Mouse (Mus musculus): ENCODE results near the gene Slc11a2. TPM values are rescaled to one million over a fixed set of nuclear protein-coding genes. Genes with fewer than 3 reads are reported as not detected.

Slc11a2 gene
- total and polyA plus RNA-seq, 3 experiments: 8.9 to 18.6 (median 13.0) TPM

DNA sequence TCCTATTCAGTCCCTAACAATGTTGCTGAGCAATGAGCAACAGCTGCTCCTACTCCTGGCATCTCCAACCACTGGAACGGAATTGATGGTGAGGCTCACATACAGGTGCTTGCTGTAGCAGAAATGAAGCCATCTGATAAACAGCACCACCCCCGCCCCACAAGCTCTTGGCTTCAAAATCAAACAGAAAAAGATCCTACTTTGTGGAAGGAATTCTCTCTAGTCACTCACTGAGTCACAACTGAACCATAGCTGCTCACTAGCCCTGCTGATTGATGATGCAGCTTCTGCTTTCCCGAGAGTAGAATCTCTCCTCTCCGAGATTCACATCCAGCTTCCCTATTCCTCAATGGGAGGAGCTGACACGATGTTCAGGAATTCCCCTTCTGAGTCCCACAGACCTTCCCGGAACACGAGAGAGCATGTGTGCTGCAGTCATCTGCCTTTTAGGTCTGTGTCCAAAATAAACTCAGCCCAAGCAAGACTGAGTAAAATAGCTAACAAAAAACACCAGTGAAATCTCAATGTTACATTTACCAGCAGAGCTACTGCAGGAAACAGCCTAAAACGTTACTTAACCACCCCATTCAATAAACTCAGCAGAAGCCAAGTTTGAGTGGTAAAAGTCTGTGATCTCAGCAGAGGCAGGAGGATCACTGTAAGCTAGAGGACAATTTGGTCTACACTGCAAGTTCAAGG lies 3.7 kb downstream of the Slc11a2 start:
- H3K4me2 ChIP-seq (ENCODE audit: insufficient read depth, low read depth, poor library complexity, severe bottlenecking): peak overlapping the region; percentile 60; the same call in 1 of the 2 replicates
- H3K4me1 ChIP-seq (ENCODE audit: control insufficient read depth in 1 of 2, insufficient read depth in 2 of 2): peaks cover 3 to 41% of the 10 kb centered on the region in 2 experiments; a peak in 3 of 4 replicates
- peak overlapping the region in 1 of 3 experiments; percentile 1 for H3K4me3 ChIP-seq (replicated peaks in 1 of 3; ENCODE audit: low read depth in 2 of 3, low read length in 2 of 3, poor library complexity in 1 of 3)
- H3K36me3 ChIP-seq (replicated peaks in 1 of 2; ENCODE audit: control insufficient read depth in 1 of 2, insufficient read depth in 1 of 2, low read length in 1 of 2): peaks cover 0 to 6% of the 10 kb centered on the region in 2 experiments
- peaks cover 30% of the 10 kb centered on the region for H3K27me3 ChIP-seq (replicated peaks)
- H3K9me3 ChIP-seq (replicated peaks; ENCODE audit: low read length): no peaks in the 10 kb centered on the region
- DNase-seq (ENCODE audit: extremely low read depth): no peak
- no peak for TF ChIP-seq BHLHE40 (IDR thresholded peaks at IDR 0.05; ENCODE audit: low read depth, low read length)
- TF ChIP-seq MXI1 (IDR thresholded peaks at IDR 0.05; ENCODE audit: low read depth, low read length): no peak
- TF ChIP-seq SIN3A (IDR thresholded peaks at IDR 0.05; ENCODE audit: low read length): 0 out of 2 replicates have a peak, but pooled peaks have one; percentile 17
- dilution Hi-C loops (cut with MboI; ENCODE audit: extremely low pct_ligation_motif_present, extremely low pct_unique_long_range_greater_than_20kb, low sequenced_read_pairs): no loop called here
- H3K79me2 ChIP-seq (replicated peaks; ENCODE audit: control insufficient read depth, extremely low read depth, insufficient read depth, poor library complexity, severe bottlenecking): no peaks in the 10 kb centered on the region
- in situ Hi-C loops (cut with MboI; ENCODE audit: low pct_ligation_motif_present, low pct_unique_long_range_greater_than_20kb, low sequenced_read_pairs): no loop called here
- H3K9ac ChIP-seq (ENCODE audit: insufficient read depth, low read depth): no peak overlapping the region
- no peak overlapping the region for H3K27ac ChIP-seq (ENCODE audit: insufficient read depth, low read depth)

DNA sequence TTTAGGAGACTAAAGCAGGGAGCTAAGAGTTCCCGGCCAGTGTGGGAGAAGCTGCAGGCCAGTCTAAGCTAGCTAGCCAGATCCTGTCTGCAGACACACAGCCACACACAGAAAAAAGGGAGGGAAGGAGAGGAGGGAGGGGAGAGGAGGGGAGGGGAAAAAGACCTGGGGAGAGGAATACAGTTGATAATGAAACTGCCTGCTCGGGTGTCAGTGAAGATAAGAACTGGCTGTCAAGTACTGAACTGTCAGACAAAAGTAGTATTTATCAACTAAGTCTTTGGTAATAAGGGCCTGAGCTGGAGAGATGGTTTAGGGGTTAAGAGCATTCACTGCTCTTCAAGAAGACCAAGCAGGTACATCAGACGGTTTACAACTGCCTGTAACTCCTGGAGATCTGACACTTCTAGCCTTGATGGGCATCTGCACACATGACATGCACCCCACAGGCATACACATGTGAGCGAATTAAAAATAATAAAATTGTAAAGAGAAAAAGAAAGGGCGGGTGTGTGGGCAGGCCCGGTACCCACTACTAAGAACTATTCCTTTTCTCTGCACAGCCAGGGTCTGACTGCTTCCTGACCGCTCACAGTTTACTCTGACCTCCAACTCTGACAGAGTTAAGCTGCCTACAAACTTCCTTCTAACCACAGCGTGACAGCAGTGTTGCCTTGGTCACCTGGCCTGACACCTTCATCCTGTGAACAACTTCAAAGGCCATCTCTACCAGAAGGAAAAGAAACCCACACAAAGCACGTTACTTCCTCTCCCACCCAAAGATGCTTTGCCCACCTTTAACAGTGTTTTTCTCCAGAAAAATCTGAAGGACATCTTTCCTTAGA lies 4.7 kb downstream of the Slc11a2 start:
- DNase-seq (ENCODE audit: extremely low read depth): no peak
- Histone ChIP-seq H3K4me3 (replicated peaks in 1 of 3; ENCODE audit: low read depth in 2 of 3, low read length in 2 of 3, poor library complexity in 1 of 3) (no peak overlapping the region), H3K36me3 (replicated peaks in 1 of 2; ENCODE audit: control insufficient read depth in 1 of 2, insufficient read depth in 1 of 2, low read length in 1 of 2) (peaks cover 0 to 10% of the 10 kb centered on the region in 2 experiments), H3K4me2 (ENCODE audit: insufficient read depth, low read depth, poor library complexity, severe bottlenecking) (no peak overlapping the region), H3K79me2 (replicated peaks; ENCODE audit: control insufficient read depth, extremely low read depth, insufficient read depth, poor library complexity, severe bottlenecking) (no peaks in the 10 kb centered on the region), H3K27me3 (replicated peaks) (peaks cover 20% of the 10 kb centered on the region), H3K27ac (ENCODE audit: insufficient read depth, low read depth) (no peak overlapping the region), H3K9ac (ENCODE audit: insufficient read depth, low read depth) (no peak overlapping the region), H3K9me3 (replicated peaks; ENCODE audit: low read length) (no peaks in the 10 kb centered on the region), H3K4me1 (ENCODE audit: control insufficient read depth in 1 of 2, insufficient read depth in 2 of 2) (peaks cover 3 to 41% of the 10 kb centered on the region in 2 experiments; a peak in 3 of 4 replicates)
- in situ Hi-C loops (cut with MboI; ENCODE audit: low pct_ligation_motif_present, low pct_unique_long_range_greater_than_20kb, low sequenced_read_pairs) (no loop called here), dilution Hi-C loops (cut with MboI; ENCODE audit: extremely low pct_ligation_motif_present, extremely low pct_unique_long_range_greater_than_20kb, low sequenced_read_pairs) (no loop called here)
- no peak for TF ChIP-seq BHLHE40 (IDR thresholded peaks at IDR 0.05; ENCODE audit: low read depth, low read length)
- no peak for TF ChIP-seq JUND (conservative IDR thresholded peaks at IDR 0.05; ENCODE audit: low read depth, low read length)

DNA sequence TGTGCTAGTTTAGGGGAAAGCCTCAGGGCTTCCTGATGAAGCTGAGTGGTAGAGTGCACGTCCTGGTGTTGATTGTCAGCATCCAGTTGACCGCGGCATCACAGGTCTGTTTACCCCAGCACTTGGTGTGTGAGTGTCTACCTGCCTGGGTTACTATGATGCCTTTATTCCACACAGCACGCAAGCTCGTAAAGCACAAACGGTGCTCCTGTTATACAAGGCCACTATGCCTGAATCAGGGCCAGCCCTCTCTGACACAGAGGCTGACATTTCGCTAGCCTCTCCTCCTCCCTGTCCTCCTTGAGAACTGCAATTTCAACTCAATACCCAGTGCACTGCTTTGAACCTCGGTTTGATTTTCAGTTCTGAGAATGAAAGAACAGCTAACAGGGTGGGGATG lies 5.6 kb downstream of the Slc11a2 start:
- no peak for TF ChIP-seq CTCF (conservative IDR thresholded peaks at IDR 0.05 in 1 of 2, IDR thresholded peaks at IDR 0.05 in 1 of 2; ENCODE audit: low read depth in 2 of 2, low read length in 2 of 2)
- no peak for TF ChIP-seq POLR2A (IDR thresholded peaks at IDR 0.05; ENCODE audit: low read depth, low read length)
- no peak for TF ChIP-seq USF2 (conservative IDR thresholded peaks at IDR 0.05; ENCODE audit: low read depth, low read length)
- no peak for TF ChIP-seq UBTF (IDR thresholded peaks at IDR 0.05; ENCODE audit: low read depth, low read length)
- TF ChIP-seq HCFC1 (IDR thresholded peaks at IDR 0.05; ENCODE audit: low read depth, low read length): no peak
- TF ChIP-seq RCOR1 (conservative IDR thresholded peaks at IDR 0.05; ENCODE audit: low read depth, low read length): no peak
- no peak for TF ChIP-seq ETS1 (conservative IDR thresholded peaks at IDR 0.05; ENCODE audit: low read depth, low read length)
- TF ChIP-seq MAX (IDR thresholded peaks at IDR 0.05; ENCODE audit: low read length): no peak
- TF ChIP-seq TCF12 (IDR thresholded peaks at IDR 0.05; ENCODE audit: low read depth, low read length): no peak
- TF ChIP-seq NRF1 (IDR thresholded peaks at IDR 0.05; ENCODE audit: low read depth, low read length): no peak
- no peak for TF ChIP-seq JUND (conservative IDR thresholded peaks at IDR 0.05; ENCODE audit: low read depth, low read length)
- TF ChIP-seq SMC3 (IDR thresholded peaks at IDR 0.05; ENCODE audit: low read depth, low read length): no peak
- no peak for TF ChIP-seq NELFE (IDR thresholded peaks at IDR 0.05; ENCODE audit: low read depth, low read length)
- Histone ChIP-seq H3K4me3 (replicated peaks in 1 of 3; ENCODE audit: low read depth in 2 of 3, low read length in 2 of 3, poor library complexity in 1 of 3) (no peak overlapping the region), H3K4me1 (ENCODE audit: control insufficient read depth in 1 of 2, insufficient read depth in 2 of 2) (peaks cover 3 to 43% of the 10 kb centered on the region in 2 experiments; a peak in 3 of 4 replicates), H3K4me2 (ENCODE audit: insufficient read depth, low read depth, poor library complexity, severe bottlenecking) (no peak overlapping the region), H3K9me3 (replicated peaks; ENCODE audit: low read length) (no peaks in the 10 kb centered on the region), H3K79me2 (replicated peaks; ENCODE audit: control insufficient read depth, extremely low read depth, insufficient read depth, poor library complexity, severe bottlenecking) (no peaks in the 10 kb centered on the region), H3K27me3 (replicated peaks) (peaks cover 12% of the 10 kb centered on the region), H3K27ac (ENCODE audit: insufficient read depth, low read depth) (no peak overlapping the region), H3K36me3 (replicated peaks in 1 of 2; ENCODE audit: control insufficient read depth in 1 of 2, insufficient read depth in 1 of 2, low read length in 1 of 2) (peaks cover 0 to 12% of the 10 kb centered on the region in 2 experiments), H3K9ac (ENCODE audit: insufficient read depth, low read depth) (no peak overlapping the region)
- no peak for DNase-seq (ENCODE audit: extremely low read depth)
- dilution Hi-C loops (cut with MboI; ENCODE audit: extremely low pct_ligation_motif_present, extremely low pct_unique_long_range_greater_than_20kb, low sequenced_read_pairs) (no loop called here), in situ Hi-C loops (cut with MboI; ENCODE audit: low pct_ligation_motif_present, low pct_unique_long_range_greater_than_20kb, low sequenced_read_pairs) (no loop called here)

Data from CH12.LX (cell line).